Mouse (Mus musculus): Measurements from ENCODE around the gene Il1rl2. TPM values are rescaled to one million over a fixed set of nuclear protein-coding genes. Genes with fewer than 3 reads are reported as not detected.

The Il1rl2 gene
- total and polyA plus RNA-seq, 2 experiments from 2014 or later, result 0.82 to 0.84 TPM

- Histone ChIP-seq H3K4me1 (ENCODE audit: insufficient read depth, low read length) (no peaks in the 10 kb centered on the region), H3K4me3 (ENCODE audit: low read depth, low read length) (no peak overlapping the region), H3K4me2 (ENCODE audit: low read depth, low read length, poor library complexity, severe bottlenecking) (no peak overlapping the region), H3K27me3 (ENCODE audit: insufficient read depth, low read length) (no peaks in the 10 kb centered on the region), H3K27ac (ENCODE audit: low read depth, low read length) (no peak overlapping the region), H3K9me3 (ENCODE audit: low read length) (no peaks in the 10 kb centered on the region), H3K36me3 (ENCODE audit: insufficient read depth, low read length) (no peaks in the 10 kb centered on the region), H3K9ac (replicated peaks; ENCODE audit: low read length, poor library complexity, severe bottlenecking) (no peak overlapping the region)
- TF ChIP-seq CTCF (IDR thresholded peaks at IDR 0.05), result no peak
- ATAC-seq (ENCODE audit: low FRiP score) (no peak), DNase-seq (ENCODE audit: low spot score) (no peak)
- WGBS, result 82% methylated on average over 4 of the region's 4 CpGs
These were observed 34.4 kb downstream of the Il1rl2 start for GRCm38 (mm10) chr1:40358771-40359181.

- Histone ChIP-seq H3K4me2 (ENCODE audit: low read depth, low read length, poor library complexity, severe bottlenecking) (no peak overlapping the region), H3K4me3 (ENCODE audit: low read depth, low read length) (no peak overlapping the region), H3K9me3 (ENCODE audit: low read length) (no peaks in the 10 kb centered on the region), H3K27ac (ENCODE audit: low read depth, low read length) (no peak overlapping the region), H3K9ac (replicated peaks; ENCODE audit: low read length, poor library complexity, severe bottlenecking) (no peak overlapping the region), H3K27me3 (ENCODE audit: insufficient read depth, low read length) (no peaks in the 10 kb centered on the region), H3K36me3 (ENCODE audit: insufficient read depth, low read length) (no peaks in the 10 kb centered on the region), H3K4me1 (ENCODE audit: insufficient read depth, low read length) (no peaks in the 10 kb centered on the region)
- no peak for DNase-seq (ENCODE audit: low spot score)
- TF ChIP-seq CTCF (IDR thresholded peaks at IDR 0.05), result no peak
- ATAC-seq (ENCODE audit: low FRiP score), result no peak
- WGBS, result 69% methylated on average over 2 of the region's 2 CpGs
These were observed 35.3 kb downstream of the Il1rl2 start for GRCm38 (mm10) chr1:40359731-40360130.

- Histone ChIP-seq H3K9ac (replicated peaks; ENCODE audit: low read length, poor library complexity, severe bottlenecking) (no peak overlapping the region), H3K27me3 (ENCODE audit: insufficient read depth, low read length) (no peaks in the 10 kb centered on the region), H3K27ac (ENCODE audit: low read depth, low read length) (no peak overlapping the region), H3K9me3 (ENCODE audit: low read length) (no peaks in the 10 kb centered on the region), H3K4me2 (ENCODE audit: low read depth, low read length, poor library complexity, severe bottlenecking) (no peak overlapping the region), H3K36me3 (ENCODE audit: insufficient read depth, low read length) (no peaks in the 10 kb centered on the region), H3K4me1 (ENCODE audit: insufficient read depth, low read length) (no peaks in the 10 kb centered on the region), H3K4me3 (ENCODE audit: low read depth, low read length) (no peak overlapping the region)
- ATAC-seq (ENCODE audit: low FRiP score) (no peak), DNase-seq (ENCODE audit: low spot score) (no peak)
- TF ChIP-seq CTCF (IDR thresholded peaks at IDR 0.05), result no peak
- WGBS, result 58% methylated on average over 7 of the region's 7 CpGs
These were observed 36.6 kb downstream of the Il1rl2 start for GRCm38 (mm10) chr1:40360969-40361368.

- 62% methylated on average over 1 of the region's 1 CpGs for WGBS
- DNase-seq (ENCODE audit: low spot score) (no peak), ATAC-seq (ENCODE audit: low FRiP score) (no peak)
- H3K4me2 ChIP-seq (ENCODE audit: low read depth, low read length, poor library complexity, severe bottlenecking), result no peak overlapping the region
- no peak overlapping the region for H3K4me3 ChIP-seq (ENCODE audit: low read depth, low read length)
- no peak overlapping the region for H3K27ac ChIP-seq (ENCODE audit: low read depth, low read length)
- no peaks in the 10 kb centered on the region for H3K9me3 ChIP-seq (ENCODE audit: low read length)
- no peak for TF ChIP-seq CTCF (IDR thresholded peaks at IDR 0.05)
- no peaks in the 10 kb centered on the region for H3K36me3 ChIP-seq (ENCODE audit: insufficient read depth, low read length)
- no peaks in the 10 kb centered on the region for H3K27me3 ChIP-seq (ENCODE audit: insufficient read depth, low read length)
- no peaks in the 10 kb centered on the region for H3K4me1 ChIP-seq (ENCODE audit: insufficient read depth, low read length)
- no peak overlapping the region for H3K9ac ChIP-seq (replicated peaks; ENCODE audit: low read length, poor library complexity, severe bottlenecking)
These were observed 37.2 kb downstream of the Il1rl2 start for GRCm38 (mm10) chr1:40361596-40361995.

GRCm38 (mm10) chr1:40362784-40363183 lies 38.4 kb downstream of the Il1rl2 start:
- Histone ChIP-seq H3K9me3 (ENCODE audit: low read length) (no peaks in the 10 kb centered on the region), H3K27me3 (ENCODE audit: insufficient read depth, low read length) (no peaks in the 10 kb centered on the region), H3K4me2 (ENCODE audit: low read depth, low read length, poor library complexity, severe bottlenecking) (no peak overlapping the region), H3K4me3 (ENCODE audit: low read depth, low read length) (no peak overlapping the region), H3K36me3 (ENCODE audit: insufficient read depth, low read length) (no peaks in the 10 kb centered on the region), H3K27ac (ENCODE audit: low read depth, low read length) (no peak overlapping the region), H3K4me1 (ENCODE audit: insufficient read depth, low read length) (no peaks in the 10 kb centered on the region), H3K9ac (replicated peaks; ENCODE audit: low read length, poor library complexity, severe bottlenecking) (no peak overlapping the region)
- no peak for ATAC-seq (ENCODE audit: low FRiP score)
- TF ChIP-seq CTCF (IDR thresholded peaks at IDR 0.05), result no peak
- WGBS, result 82% methylated on average over 11 of the region's 11 CpGs
- DNase-seq (ENCODE audit: low spot score), result no peak

GRCm38 (mm10) chr1:40372951-40373350 lies 48.5 kb downstream of the Il1rl2 start:
- Histone ChIP-seq H3K4me3 (ENCODE audit: low read depth, low read length) (no peak overlapping the region), H3K9ac (replicated peaks; ENCODE audit: low read length, poor library complexity, severe bottlenecking) (no peak overlapping the region), H3K27ac (ENCODE audit: low read depth, low read length) (no peak overlapping the region), H3K27me3 (ENCODE audit: insufficient read depth, low read length) (no peaks in the 10 kb centered on the region), H3K4me1 (ENCODE audit: insufficient read depth, low read length) (no peaks in the 10 kb centered on the region), H3K36me3 (ENCODE audit: insufficient read depth, low read length) (no peaks in the 10 kb centered on the region), H3K4me2 (ENCODE audit: low read depth, low read length, poor library complexity, severe bottlenecking) (no peak overlapping the region), H3K9me3 (ENCODE audit: low read length) (no peaks in the 10 kb centered on the region)
- whole genome bisulfite sequencing, result 77% methylated on average over 3 of the region's 3 CpGs
- DNase-seq (ENCODE audit: low spot score), result no peak
- ATAC-seq (ENCODE audit: low FRiP score), result no peak
- TF ChIP-seq CTCF (IDR thresholded peaks at IDR 0.05), result no peak

Measured in midbrain, postnatal 0 days (tissue).